Mouse (Mus musculus) macrophage (primary cell): ENCODE data around the gene Armc6. TPM values are rescaled to one million over a fixed set of nuclear protein-coding genes. Genes with fewer than 3 reads are reported as not detected.

Source experiments
- H3K27ac ChIP-seq: fragments of 350-480 bp; formaldehyde crosslinking; 2 replicates; pipeline ENCODE4 v1.9.0; 2021
- H3K36me3 ChIP-seq: fragments of 350-480 bp; formaldehyde crosslinking; 2 replicates; pipeline ENCODE4 v1.9.0; 2021; ENCODE audit errors: inconsistent target
- H3K4me3 ChIP-seq: fragments of 350-480 bp; formaldehyde crosslinking; 2 replicates; pipeline ENCODE4 v1.9.0; 2021; ENCODE audit errors: inconsistent target
- H3K79me2 ChIP-seq: fragments of 350-480 bp; formaldehyde crosslinking; 2 replicates; pipeline ENCODE4 v1.9.0; 2021; ENCODE audit errors: inconsistent target
- WGBS: methylation state at CpG from one replicate; pipeline ENCODE4 v1.1.7; 2026; ENCODE audit warnings: inconsistent platforms; ENCODE audit not compliant: missing documents; 5-methylcytosine and 5-hydroxymethylcytosine counted together
- polyA plus RNA-seq: library from polyadenylated mRNA; stranded (reverse); fragments of 250-400 nt; gene quantifications from 3 replicates; pipeline ENCODE4 v1.2.4, GENCODE M21; 2018; ENCODE audit warnings: inconsistent platforms
- total RNA-seq, 78 experiments: library from RNA; depleted of rRNA; stranded (reverse); fragments of 250-400 nt; gene quantifications; 1 replicate in 9 of 78; 2 replicates in 24 of 78; 3 replicates in 43 of 78; 4 replicates in 2 of 78; pipeline ENCODE4 v1.2.4; 2018; ENCODE audit warnings: inconsistent platforms in 56 of 78

The Armc6 gene
- 10 to 100 TPM in 3 of 26 experiments, 1 to 10 TPM in 23; 1.3 to 13.3 (median 5.4) TPM for total RNA-seq (2018; cell fraction: chromatin; rRNA removed)
- total RNA-seq (2018; cell fraction: cytosol; rRNA removed): 1 to 10 TPM; 1.6 to 5.9 (median 3.2) TPM
- 10 to 100 TPM in 6 of 26 experiments, 1 to 10 TPM in 20; 1.2 to 16.9 (median 5.3) TPM for total RNA-seq (2018; cell fraction: nucleus; rRNA removed)
- 1.4 to 8.6 TPM (median 4.8 TPM) in 3 replicates for polyA plus RNA-seq

- H3K36me3 ChIP-seq: peaks cover 5% of the 10 kb centered on the region; the same call in 1 of the 2 replicates
- peak within 1 kb of the TSS; percentile 72 for H3K4me3 ChIP-seq
- WGBS: 1% methylated on average over 66 of the region's 67 CpGs
- peaks cover 22% of the 10 kb centered on the region for H3K79me2 ChIP-seq
- peak within 1 kb of the TSS; percentile 92 for H3K27ac ChIP-seq
Measured at GRCm38 (mm10) chr8:70234080-70234780, at the start of gene Armc6, which contains the start of gene Sugp2. Armc6 (minus strand) TSS chr8:70234466. Sugp2 (plus strand) TSS chr8:70234226.

GRCm38 (mm10) chr8:70283136-70284077 is 49.1 kb upstream of the Armc6 start:
- H3K4me3 ChIP-seq: peak overlapping the region; percentile 89
- under 1% methylated on average over 55 of the region's 55 CpGs for WGBS
- peaks cover 21% of the 10 kb centered on the region for H3K79me2 ChIP-seq
- peak overlapping the region; percentile 47 for H3K27ac ChIP-seq
- H3K36me3 ChIP-seq: peaks cover 30% of the 10 kb centered on the region

- Histone ChIP-seq H3K27ac (peak within 1 kb of the TSS; percentile 47), H3K79me2 (peaks cover 21% of the 10 kb centered on the region), H3K36me3 (peaks cover 28% of the 10 kb centered on the region), H3K4me3 (peak within 1 kb of the TSS; percentile 89)
- 2% methylated on average over 12 of the region's 36 CpGs for WGBS
Measured at GRCm38 (mm10) chr8:70282603-70283135, 48.4 kb upstream of the Armc6 start, which contains the start of gene Homer3. Homer3 (plus strand) TSS chr8:70282827.

DNA sequence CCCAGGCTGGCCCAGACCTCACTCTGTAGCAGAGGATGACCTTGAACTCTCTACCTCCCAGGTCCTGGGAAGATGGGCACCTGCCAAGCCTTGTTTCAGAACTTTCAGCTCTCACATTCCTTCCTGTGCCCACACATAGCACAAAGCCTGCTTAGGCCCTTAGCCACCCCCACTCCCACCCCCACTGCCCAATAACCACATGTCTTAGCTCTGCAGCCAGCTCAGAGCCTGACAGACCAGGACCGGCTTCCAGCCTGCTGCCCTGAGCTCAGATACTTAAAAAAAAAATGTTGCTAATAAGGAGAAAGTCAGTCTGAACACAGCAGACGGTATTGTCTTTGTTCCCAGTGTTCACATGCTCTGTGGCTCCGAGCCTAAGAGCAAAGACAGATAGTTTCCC is 46.7 kb upstream of the Armc6 start:
- Histone ChIP-seq H3K27ac (no peak overlapping the region), H3K36me3 (peaks cover 12% of the 10 kb centered on the region), H3K79me2 (peaks cover 21% of the 10 kb centered on the region), H3K4me3 (no peak overlapping the region)
- 100% methylated on average over 3 of the region's 3 CpGs for WGBS

GRCm38 (mm10) chr8:70279266-70279665 is 45.0 kb upstream of the Armc6 start:
- H3K27ac ChIP-seq: no peak overlapping the region
- WGBS: 40% methylated on average over 8 of the region's 8 CpGs
- peaks cover 9% of the 10 kb centered on the region; the same call in 1 of the 2 replicates for H3K79me2 ChIP-seq
- H3K36me3 ChIP-seq: no peaks in the 10 kb centered on the region
- no peak overlapping the region for H3K4me3 ChIP-seq

DNA sequence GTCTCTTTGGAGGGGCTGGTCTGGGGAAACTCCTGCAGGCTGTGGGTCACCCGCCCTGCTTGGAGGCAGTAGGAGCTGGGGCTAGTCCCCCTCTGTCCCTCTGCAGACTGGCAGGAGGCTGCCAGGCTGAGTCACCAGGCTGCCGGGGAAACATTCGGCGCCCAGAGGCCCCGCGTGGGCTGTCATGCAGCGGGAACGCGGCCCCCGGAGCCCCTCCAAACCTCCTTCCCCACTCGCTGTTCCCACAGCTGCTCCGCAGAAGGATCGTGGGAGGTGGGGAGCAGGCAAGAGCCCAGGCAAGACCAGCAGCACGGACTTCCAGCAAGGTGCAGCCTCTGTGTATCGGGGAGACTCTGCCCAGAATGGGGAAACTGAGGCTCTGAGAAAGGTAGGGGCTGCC is 43.9 kb upstream of the Armc6 start:
- WGBS: 24% methylated on average over 15 of the region's 15 CpGs
- H3K4me3 ChIP-seq: no peak overlapping the region
- H3K27ac ChIP-seq: no peak overlapping the region
- H3K36me3 ChIP-seq: no peaks in the 10 kb centered on the region
- no peaks in the 10 kb centered on the region for H3K79me2 ChIP-seq

- WGBS: 73% methylated on average over 3 of the region's 3 CpGs
- Histone ChIP-seq H3K27ac (no peak overlapping the region), H3K4me3 (no peak overlapping the region), H3K36me3 (no peaks in the 10 kb centered on the region), H3K79me2 (no peaks in the 10 kb centered on the region)
Measured at GRCm38 (mm10) chr8:70276476-70276875, 42.2 kb upstream of the Armc6 start.

- H3K36me3 ChIP-seq: no peaks in the 10 kb centered on the region
- H3K79me2 ChIP-seq: no peaks in the 10 kb centered on the region
- no peak overlapping the region for H3K4me3 ChIP-seq
- no peak overlapping the region for H3K27ac ChIP-seq
Measured at GRCm38 (mm10) chr8:70274350-70274749, 40.1 kb upstream of the Armc6 start.

GRCm38 (mm10) chr8:70272949-70273348 is 38.7 kb upstream of the Armc6 start:
- Histone ChIP-seq H3K27ac (peak overlapping the region; percentile 10; the same call in 1 of the 2 replicates), H3K79me2 (no peaks in the 10 kb centered on the region), H3K36me3 (no peaks in the 10 kb centered on the region), H3K4me3 (no peak overlapping the region)
- 33% methylated on average over 3 of the region's 3 CpGs for WGBS

DNA sequence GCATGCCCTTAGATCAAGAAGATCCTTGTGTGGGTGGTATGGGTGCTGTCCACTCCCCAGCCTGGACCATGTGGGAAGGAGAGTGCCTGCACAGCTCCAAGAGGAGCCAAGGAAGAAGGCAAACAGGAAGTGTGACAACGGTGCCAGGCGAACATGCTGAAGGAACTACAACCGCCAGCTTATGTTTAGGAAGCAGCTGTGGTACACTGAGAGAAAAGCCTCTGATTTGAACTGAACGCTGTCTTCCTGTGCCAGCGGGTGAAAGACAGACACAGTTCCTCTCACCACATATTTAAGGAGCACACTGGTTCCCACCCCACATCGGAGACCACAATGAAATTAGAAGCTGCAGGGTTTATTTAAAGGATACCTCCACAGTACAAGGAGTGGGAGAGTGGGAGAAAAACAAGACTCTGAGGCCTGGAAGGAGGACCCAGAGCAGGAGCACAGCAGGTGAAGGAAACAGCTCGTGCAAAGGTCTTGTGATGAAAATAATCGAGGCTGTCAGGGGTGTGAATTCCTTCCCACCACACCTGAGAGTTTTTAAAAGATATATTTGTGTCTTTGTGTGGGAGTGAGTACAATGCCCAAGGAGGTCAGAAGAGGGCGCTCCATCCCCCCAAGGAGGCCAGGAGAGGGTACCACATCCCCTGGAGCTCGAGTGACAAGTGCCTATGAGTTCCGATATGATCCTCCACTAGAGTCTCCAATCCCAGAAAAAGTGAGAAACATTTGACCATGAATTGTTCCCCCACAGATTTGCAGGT is 34.7 kb upstream of the Armc6 start:
- 12% methylated on average over 11 of the region's 11 CpGs for WGBS
- peak overlapping the region; percentile 34 for H3K27ac ChIP-seq
- H3K4me3 ChIP-seq: no peak overlapping the region
- no peaks in the 10 kb centered on the region for H3K79me2 ChIP-seq
- H3K36me3 ChIP-seq: peaks cover 5% of the 10 kb centered on the region; the same call in 1 of the 2 replicates

GRCm38 (mm10) chr8:70268311-70268710 is 34.0 kb upstream of the Armc6 start:
- Histone ChIP-seq H3K36me3 (peaks cover 10% of the 10 kb centered on the region; the same call in 1 of the 2 replicates), H3K4me3 (no peak overlapping the region), H3K79me2 (no peaks in the 10 kb centered on the region), H3K27ac (peak overlapping the region; percentile 34; the same call in 1 of the 2 replicates)
- 76% methylated on average over 5 of the region's 5 CpGs for WGBS

GRCm38 (mm10) chr8:70267674-70268073 is 33.4 kb upstream of the Armc6 start:
- H3K4me3 ChIP-seq: no peak overlapping the region
- WGBS: 88% methylated on average over 2 of the region's 3 CpGs
- H3K79me2 ChIP-seq: no peaks in the 10 kb centered on the region
- H3K27ac ChIP-seq: no peak overlapping the region
- H3K36me3 ChIP-seq: peaks cover 16% of the 10 kb centered on the region

DNA sequence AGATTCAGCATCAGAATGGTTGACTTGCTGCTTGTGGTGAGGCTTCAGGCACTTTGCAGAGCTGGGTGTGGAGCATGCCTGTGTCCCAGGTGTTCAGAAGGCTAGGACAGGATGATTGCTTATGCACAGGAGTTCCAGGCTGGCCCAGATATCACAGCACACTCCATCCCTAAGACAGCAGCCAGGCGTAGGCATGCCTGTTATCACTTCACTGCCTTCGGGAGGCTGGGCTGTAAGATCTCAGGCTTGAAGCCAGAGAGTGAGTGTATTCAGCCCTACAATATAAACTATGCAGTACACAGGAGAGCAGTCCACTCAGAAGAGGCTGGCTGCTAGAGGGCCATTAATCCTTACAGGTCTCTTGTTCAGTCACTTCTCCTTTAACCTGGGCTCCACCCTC is 24.8 kb upstream of the Armc6 start:
- no peak overlapping the region for H3K27ac ChIP-seq
- 97% methylated on average over 2 of the region's 2 CpGs for WGBS

GRCm38 (mm10) chr8:70258600-70258999 is 24.3 kb upstream of the Armc6 start:
- no peaks in the 10 kb centered on the region for H3K79me2 ChIP-seq
- H3K27ac ChIP-seq: no peak overlapping the region
- 98% methylated on average over 5 of the region's 5 CpGs for WGBS
- H3K36me3 ChIP-seq: peaks cover 92% of the 10 kb centered on the region
- no peak overlapping the region for H3K4me3 ChIP-seq

More for the DNA sequence above, 24.8 kb upstream of the Armc6 start:
- no peaks in the 10 kb centered on the region for H3K79me2 ChIP-seq
- no peak overlapping the region for H3K4me3 ChIP-seq
- H3K36me3 ChIP-seq: peaks cover 90% of the 10 kb centered on the region
